Mouse (Mus musculus): Measurements from ENCODE around the gene Rtn2.

Gene Rtn2

GRCm38 (mm10) chr7:19301461-19302263 lies 19.2 kb downstream of the Rtn2 start:
- no peak for DNase-seq (ENCODE audit: low spot score)

DNA sequence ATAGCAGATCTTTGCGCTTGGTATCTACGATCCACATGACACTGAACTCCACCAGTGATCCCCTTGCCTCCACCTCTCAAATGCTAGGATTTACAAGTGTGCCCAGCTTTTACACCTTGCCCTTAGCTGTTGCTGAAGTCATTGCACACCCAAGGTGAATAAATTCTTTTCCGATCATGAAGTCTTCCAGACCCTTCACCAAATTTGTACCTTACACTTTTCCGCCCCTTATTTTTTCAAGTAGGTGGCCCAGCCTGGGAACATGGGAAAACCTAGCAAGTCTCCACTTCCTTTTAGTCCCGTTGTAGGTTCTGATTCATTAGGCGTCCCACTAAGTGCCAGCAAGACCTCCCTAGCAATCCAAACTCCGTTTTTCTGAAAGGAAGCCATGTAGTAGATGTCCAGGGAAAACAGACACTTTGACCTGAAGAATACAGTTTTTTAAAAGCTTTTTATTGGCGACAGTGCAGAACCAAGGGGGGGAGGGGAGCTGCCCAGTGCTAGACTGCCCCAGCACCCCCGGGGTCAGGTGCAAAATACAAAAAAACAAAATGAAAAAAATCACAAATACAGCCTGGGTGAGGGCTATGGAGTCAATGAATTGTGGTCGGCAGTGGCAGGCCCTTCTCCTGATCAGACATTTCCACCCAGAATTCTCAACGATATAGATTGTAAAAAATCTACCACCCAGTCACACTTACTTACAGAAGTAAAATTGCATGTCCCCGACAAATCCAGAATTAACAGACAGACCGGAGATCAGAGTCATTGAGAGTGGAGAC lies 20.0 kb downstream of the Rtn2 start:
- no peak for DNase-seq (ENCODE audit: low spot score)

DNA sequence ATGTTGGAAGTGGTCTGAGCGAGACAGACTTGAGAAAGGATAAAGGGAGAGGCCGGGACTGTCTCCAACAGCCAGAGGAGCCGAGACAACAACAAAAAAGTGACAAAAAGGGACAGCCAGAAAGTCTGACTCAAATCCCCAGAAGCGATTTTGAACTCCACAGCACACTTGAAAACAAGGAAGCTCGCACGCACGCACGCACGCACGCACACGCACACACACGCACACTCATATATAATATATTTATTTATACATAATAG lies 20.6 kb downstream of the Rtn2 start:
- DNase-seq (ENCODE audit: low spot score): no peak

- peak; percentile 73 for DNase-seq (ENCODE audit: low spot score)
Observed at GRCm38 (mm10) chr7:19303770-19304169, 21.3 kb downstream of the Rtn2 start.

GRCm38 (mm10) chr7:19304501-19305412 lies 22.3 kb downstream of the Rtn2 start:
- DNase-seq (ENCODE audit: low spot score): no peak

DNA sequence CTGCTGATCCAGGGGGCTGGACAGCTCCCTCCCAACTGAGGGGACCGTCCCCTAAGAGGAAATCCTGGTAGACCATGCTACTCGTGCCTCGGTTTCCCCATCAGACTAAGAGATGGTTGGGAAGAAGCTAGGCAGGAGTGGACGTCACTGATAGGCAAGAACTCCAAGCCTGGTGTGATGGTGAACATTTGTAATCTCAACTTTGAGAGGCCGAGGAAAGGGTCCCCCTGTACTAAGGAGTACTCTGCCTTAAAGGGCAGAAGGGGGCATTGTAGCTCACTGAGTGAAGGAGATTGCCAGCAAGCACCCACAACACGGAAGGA lies 22.9 kb downstream of the Rtn2 start:
- DNase-seq (ENCODE audit: low spot score): no peak

DNA sequence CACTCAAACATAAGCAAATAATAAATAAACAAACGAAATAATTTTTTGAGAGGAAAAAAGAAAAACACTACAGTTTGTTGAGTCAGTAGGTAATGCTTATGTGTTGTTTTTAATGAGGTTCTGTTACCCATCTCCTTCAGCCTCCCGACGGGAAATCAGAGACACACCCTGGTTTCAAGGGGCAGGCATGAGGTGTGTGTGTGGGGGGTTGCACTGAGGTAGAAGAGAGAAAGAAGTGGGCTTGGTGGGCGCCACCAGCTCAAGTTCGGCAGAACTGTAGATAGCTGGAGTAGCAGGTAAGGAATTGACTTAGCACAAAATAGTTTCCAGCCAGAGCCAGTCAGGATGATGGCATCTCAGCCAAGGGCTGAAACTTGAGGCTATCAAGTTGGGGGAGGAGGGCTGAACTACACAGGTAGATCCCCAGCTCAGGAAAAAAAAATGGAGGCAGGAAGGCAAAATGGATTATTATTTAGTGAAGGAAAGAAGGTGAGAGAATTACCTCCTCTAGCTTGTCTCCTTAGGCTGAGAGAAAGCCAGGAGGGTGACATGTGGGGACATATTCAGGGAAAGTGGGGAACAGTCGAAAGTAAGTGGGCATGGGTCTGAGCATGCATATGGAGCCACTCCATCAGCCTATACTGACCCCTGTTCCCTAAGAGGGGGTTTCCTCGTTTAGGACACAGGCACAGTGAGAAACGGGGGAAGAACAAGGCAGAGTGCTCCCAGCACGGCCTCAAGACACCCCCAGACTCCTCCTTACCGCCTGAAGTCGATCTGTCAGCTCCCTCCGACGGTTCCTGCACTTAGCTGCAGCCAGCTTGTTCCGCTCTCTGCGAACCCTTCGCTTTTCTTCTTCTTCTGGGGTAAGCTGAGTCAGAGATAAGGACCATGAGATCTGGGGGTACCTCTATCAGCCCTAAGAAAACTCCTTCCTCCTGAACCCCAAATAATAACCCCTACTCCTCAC lies 23.7 kb downstream of the Rtn2 start:
- DNase-seq (ENCODE audit: low spot score): no peak

DNA sequence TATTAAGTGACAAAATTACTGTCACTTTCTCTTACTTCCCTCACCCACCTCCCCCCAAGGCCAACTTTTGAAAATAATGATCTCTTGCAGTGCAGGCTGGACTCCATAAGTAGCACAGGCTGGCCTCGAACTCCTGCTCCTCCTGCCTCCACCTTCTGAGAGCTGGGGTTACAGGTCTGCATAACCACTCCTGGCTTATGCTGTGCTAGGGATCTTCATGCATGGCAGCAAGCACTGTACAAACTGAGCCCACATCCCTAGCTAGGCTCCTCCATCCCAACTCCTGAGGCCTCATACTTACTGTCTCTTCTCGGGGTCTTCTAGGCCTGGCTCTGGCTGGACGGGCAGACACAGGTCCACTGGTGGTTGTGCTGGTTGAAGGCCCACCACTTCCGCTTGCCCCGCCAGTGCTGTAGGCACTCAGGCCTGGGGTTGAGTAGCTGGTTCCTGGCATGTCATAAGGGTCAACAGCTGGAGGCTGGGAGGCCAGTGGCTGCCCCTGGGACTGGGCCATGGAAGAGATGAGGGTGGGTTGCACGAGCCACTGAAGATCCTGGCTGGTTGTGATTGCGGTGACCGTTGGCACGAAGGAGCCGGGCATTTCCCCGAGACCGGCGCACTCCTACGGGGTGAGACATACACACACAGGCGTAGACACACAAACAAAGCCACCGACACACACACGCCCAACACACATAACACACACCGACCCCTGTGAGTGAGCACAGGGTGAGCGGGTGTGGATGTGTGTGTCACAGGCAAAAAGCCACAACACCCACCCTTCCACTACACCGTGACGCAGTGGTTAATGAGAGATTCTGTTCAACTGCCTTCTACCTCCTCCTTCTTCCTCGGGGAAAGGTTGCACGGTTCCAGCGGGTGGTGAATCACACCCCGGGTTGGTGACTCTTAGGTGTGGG lies 24.7 kb downstream of the Rtn2 start:
- DNase-seq (ENCODE audit: low spot score): no peak

- peak; percentile 82 for DNase-seq (ENCODE audit: low spot score)
Observed at GRCm38 (mm10) chr7:19307739-19308453, 25.5 kb downstream of the Rtn2 start.

DNA sequence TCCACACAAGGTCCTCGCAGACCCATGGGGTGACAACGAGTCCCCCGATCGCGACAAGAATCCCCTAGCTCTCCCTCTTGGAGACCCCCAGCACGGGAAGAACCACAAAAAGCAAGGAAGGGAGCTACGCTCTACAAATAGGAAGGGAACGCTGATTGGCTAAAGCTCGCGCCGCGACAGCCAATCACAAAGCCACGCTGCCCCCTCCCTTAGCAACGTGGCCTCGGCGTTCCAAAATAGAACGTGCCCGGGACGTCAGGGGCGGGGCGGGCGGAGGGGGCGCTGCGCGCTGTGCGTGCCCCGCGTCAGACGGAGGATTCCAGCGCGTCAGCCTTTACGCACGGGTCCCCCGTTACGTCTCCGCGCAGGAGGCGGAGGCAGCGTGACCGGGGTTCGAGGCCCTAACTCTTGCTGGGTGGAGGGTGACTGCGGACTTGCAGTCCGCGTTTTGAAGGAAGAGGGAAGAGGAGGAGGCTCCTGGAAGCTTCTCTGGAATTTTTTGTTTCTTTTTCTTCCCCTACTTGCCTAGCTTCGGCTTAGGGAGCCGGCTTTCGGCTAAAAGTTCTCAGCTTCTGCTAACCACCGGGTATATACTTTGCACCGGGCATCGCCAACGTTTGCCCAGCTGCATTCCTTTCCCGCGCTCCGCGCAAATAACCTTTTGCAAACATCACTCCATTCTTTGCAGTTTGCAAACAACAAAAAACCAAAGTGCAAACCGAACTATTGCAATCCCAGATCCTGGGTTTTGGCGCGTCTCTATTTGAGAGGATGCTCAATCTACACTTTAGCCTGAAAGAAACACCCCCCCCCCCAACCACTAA lies 26.2 kb downstream of the Rtn2 start:
- DNase-seq (ENCODE audit: low spot score): peak; percentile 95

DNA sequence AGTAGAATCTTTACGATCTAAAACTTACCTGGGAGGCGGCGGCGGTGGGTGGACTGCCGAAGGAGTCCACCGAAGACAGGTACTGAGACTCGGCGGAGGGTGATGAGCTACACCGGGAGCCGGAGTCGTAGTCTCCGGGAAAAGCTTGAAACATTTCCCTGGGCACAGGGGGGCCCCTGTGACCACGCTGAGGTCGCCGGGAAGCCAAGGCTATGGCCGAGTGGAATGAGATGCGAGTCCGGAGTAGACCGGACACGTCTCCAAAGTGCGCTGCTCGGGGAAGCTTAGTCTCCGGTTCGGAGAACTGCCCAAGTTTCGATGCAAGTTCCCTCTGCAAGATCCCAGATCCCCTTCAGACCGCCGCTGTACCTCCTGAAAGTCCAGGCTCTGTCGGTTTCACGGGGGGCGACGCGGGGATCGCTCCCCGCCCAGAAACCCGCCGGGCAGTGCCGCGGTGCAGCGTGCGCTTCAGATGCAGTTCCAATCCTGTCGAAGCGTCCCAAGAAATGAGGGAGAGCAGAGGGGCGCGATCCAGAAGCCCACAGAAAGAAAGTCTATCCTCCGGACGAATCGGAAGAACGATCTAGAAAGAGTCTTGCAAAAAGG lies 27.0 kb downstream of the Rtn2 start:
- no peak for DNase-seq (ENCODE audit: low spot score)

DNA sequence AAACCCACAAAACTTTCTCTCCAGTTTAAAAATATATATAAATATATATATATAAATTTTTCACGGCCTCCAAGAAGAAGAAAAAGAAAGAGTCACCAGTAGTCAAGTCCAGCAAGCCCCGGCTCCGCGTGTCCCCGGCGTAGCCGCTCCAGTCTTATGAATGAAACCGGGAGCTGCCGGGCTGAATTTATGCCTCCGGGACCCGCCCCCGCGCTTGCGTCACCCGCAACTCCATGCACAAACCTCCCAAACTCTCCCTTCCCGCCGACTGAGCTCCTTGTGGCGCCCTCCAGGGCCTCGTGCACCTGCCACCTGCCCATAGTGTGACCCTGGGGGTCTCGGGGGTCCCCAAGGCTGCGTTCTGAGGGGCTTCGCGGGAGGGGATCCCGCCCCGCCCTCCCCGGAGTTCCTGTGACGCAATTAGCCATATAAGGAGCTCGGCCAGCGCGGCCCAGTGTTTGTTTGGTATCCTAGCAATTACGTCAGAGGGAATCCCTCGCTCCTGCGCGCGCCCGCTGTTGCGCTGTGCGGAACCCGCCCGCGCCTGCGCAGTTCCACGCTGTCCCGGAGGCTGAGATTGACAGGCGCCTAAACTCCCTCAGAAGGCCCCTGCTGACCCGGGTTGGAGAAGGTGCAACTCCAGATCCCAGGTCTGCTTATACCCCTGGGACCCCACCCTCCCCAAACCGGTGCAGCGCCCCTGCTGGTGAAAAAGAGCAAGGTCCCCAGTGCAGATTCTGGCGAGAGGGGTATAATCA lies 27.6 kb downstream of the Rtn2 start, which contains the start of gene Fosb:
TSS of gene Fosb (minus strand) at position 168 of the 758 bp plus-strand sequence.
- peak; percentile 97 for DNase-seq (ENCODE audit: low spot score)

GRCm38 (mm10) chr7:19311991-19312390 lies 29.6 kb downstream of the Rtn2 start:
- DNase-seq (ENCODE audit: low spot score): no peak

- no peak for DNase-seq (ENCODE audit: low spot score)
Observed at GRCm38 (mm10) chr7:19314033-19314432, 31.6 kb downstream of the Rtn2 start.

GRCm38 (mm10) chr7:19316451-19317161 lies 34.2 kb downstream of the Rtn2 start:
- DNase-seq (ENCODE audit: low spot score): peak; percentile 56

- no peak for DNase-seq (ENCODE audit: low spot score)
Observed at GRCm38 (mm10) chr7:19318201-19318600, 35.8 kb downstream of the Rtn2 start.

DNA sequence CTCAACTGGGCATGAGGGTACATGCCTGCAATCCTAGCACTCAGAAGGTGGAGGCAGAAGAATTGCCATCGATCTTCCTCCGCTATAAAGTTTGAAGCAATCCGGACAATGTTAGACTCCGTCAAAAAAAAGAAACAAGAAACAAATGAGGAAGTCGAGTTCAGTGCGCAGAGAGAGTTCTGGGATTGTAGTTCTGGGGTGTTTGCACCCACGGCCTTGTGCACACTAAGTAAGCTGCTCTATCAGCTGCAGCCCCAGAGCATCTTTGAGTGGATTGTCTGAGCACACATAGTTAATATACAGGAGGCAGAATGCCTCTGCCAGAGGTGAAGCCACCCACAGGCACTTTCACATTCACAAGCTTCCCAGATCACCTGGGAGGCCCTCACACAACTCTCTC lies 36.3 kb downstream of the Rtn2 start:
- DNase-seq (ENCODE audit: low spot score): no peak

All from layer of hippocampus, adult 11-12 months (tissue).